Mouse (Mus musculus): ENCODE data around the gene Irs1. TPM values are rescaled to one million over a fixed set of nuclear protein-coding genes. Genes with fewer than 3 reads are reported as not detected.

The Irs1 gene
- polyA plus RNA-seq, 1 experiment from 2014 or later: 7.9 TPM

GRCm38 (mm10) chr1:82320864-82321263 lies 29.6 kb upstream of the Irs1 start:
- Histone ChIP-seq H3K9ac (ENCODE audit: low read depth, low read length) (no peak overlapping the region), H3K4me1 (ENCODE audit: control insufficient read depth, insufficient read depth, low read length) (peaks cover 31% of the 10 kb centered on the region), H3K27me3 (ENCODE audit: control insufficient read depth, insufficient read depth, low read depth, low read length) (no peaks in the 10 kb centered on the region), H3K9me3 (replicated peaks; ENCODE audit: control insufficient read depth, low read length, poor library complexity, severe bottlenecking) (no peaks in the 10 kb centered on the region), H3K36me3 (ENCODE audit: control insufficient read depth, insufficient read depth, low read length) (no peaks in the 10 kb centered on the region), H3K4me2 (ENCODE audit: low read length) (peak overlapping the region; percentile 15; the same call in 1 of the 2 replicates), H3K27ac (ENCODE audit: low read length) (no peak overlapping the region), H3K4me3 (ENCODE audit: low read depth, low read length) (no peak overlapping the region)
- WGBS: 56% methylated on average over 10 of the region's 10 CpGs
- no peak for ATAC-seq

GRCm38 (mm10) chr1:82320456-82320855 lies 29.2 kb upstream of the Irs1 start:
- H3K4me2 ChIP-seq (ENCODE audit: low read length): peak overlapping the region; percentile 15; the same call in 1 of the 2 replicates
- no peak for ATAC-seq
- peaks cover 33% of the 10 kb centered on the region for H3K4me1 ChIP-seq (ENCODE audit: control insufficient read depth, insufficient read depth, low read length)
- no peaks in the 10 kb centered on the region for H3K27me3 ChIP-seq (ENCODE audit: control insufficient read depth, insufficient read depth, low read depth, low read length)
- no peak overlapping the region for H3K9ac ChIP-seq (ENCODE audit: low read depth, low read length)
- no peaks in the 10 kb centered on the region for H3K36me3 ChIP-seq (ENCODE audit: control insufficient read depth, insufficient read depth, low read length)
- H3K4me3 ChIP-seq (ENCODE audit: low read depth, low read length): no peak overlapping the region
- H3K27ac ChIP-seq (ENCODE audit: low read length): no peak overlapping the region
- H3K9me3 ChIP-seq (replicated peaks; ENCODE audit: control insufficient read depth, low read length, poor library complexity, severe bottlenecking): no peaks in the 10 kb centered on the region
- WGBS: 44% methylated on average over 6 of the region's 6 CpGs

GRCm38 (mm10) chr1:82316746-82317126 lies 25.5 kb upstream of the Irs1 start:
- Histone ChIP-seq H3K9me3 (replicated peaks; ENCODE audit: control insufficient read depth, low read length, poor library complexity, severe bottlenecking) (no peaks in the 10 kb centered on the region), H3K27me3 (ENCODE audit: control insufficient read depth, insufficient read depth, low read depth, low read length) (no peaks in the 10 kb centered on the region), H3K4me3 (ENCODE audit: low read depth, low read length) (peak overlapping the region; percentile 91), H3K27ac (ENCODE audit: low read length) (peak overlapping the region; percentile 96), H3K36me3 (ENCODE audit: control insufficient read depth, insufficient read depth, low read length) (no peaks in the 10 kb centered on the region), H3K4me1 (ENCODE audit: control insufficient read depth, insufficient read depth, low read length) (peaks cover 24% of the 10 kb centered on the region), H3K9ac (ENCODE audit: low read depth, low read length) (peak overlapping the region; percentile 96), H3K4me2 (ENCODE audit: low read length) (peak overlapping the region; percentile 71)
- 0% methylated on average over 22 of the region's 26 CpGs for WGBS
- no peak; the same call in 1 of the 2 replicates for ATAC-seq

- Histone ChIP-seq H3K4me2 (ENCODE audit: low read length) (peak within 1 kb of the TSS; percentile 71), H3K9ac (ENCODE audit: low read depth, low read length) (peak within 1 kb of the TSS; percentile 96), H3K27me3 (ENCODE audit: control insufficient read depth, insufficient read depth, low read depth, low read length) (no peaks in the 10 kb centered on the region), H3K36me3 (ENCODE audit: control insufficient read depth, insufficient read depth, low read length) (no peaks in the 10 kb centered on the region), H3K9me3 (replicated peaks; ENCODE audit: control insufficient read depth, low read length, poor library complexity, severe bottlenecking) (no peaks in the 10 kb centered on the region), H3K27ac (ENCODE audit: low read length) (peak within 1 kb of the TSS; percentile 96), H3K4me3 (ENCODE audit: low read depth, low read length) (peak within 1 kb of the TSS; percentile 91), H3K4me1 (ENCODE audit: control insufficient read depth, insufficient read depth, low read length) (peaks cover 19% of the 10 kb centered on the region)
- 4% methylated on average over 47 of the region's 47 CpGs for WGBS
- peak; percentile 99 for ATAC-seq
Measured at GRCm38 (mm10) chr1:82316111-82316745, 25.0 kb upstream of the Irs1 start, which contains the start of gene Rhbdd1. TSS of gene Rhbdd1 (plus strand) at chr1:82316452.

- ATAC-seq: no peak
- no peak overlapping the region for H3K4me3 ChIP-seq (ENCODE audit: low read depth, low read length)
- no peaks in the 10 kb centered on the region for H3K36me3 ChIP-seq (ENCODE audit: control insufficient read depth, insufficient read depth, low read length)
- H3K4me2 ChIP-seq (ENCODE audit: low read length): no peak overlapping the region
- 68% methylated on average over 3 of the region's 3 CpGs for WGBS
- H3K9ac ChIP-seq (ENCODE audit: low read depth, low read length): no peak overlapping the region
- H3K9me3 ChIP-seq (replicated peaks; ENCODE audit: control insufficient read depth, low read length, poor library complexity, severe bottlenecking): no peaks in the 10 kb centered on the region
- H3K4me1 ChIP-seq (ENCODE audit: control insufficient read depth, insufficient read depth, low read length): no peaks in the 10 kb centered on the region
- H3K27ac ChIP-seq (ENCODE audit: low read length): no peak overlapping the region
- no peaks in the 10 kb centered on the region for H3K27me3 ChIP-seq (ENCODE audit: control insufficient read depth, insufficient read depth, low read depth, low read length)
Measured at GRCm38 (mm10) chr1:82304483-82304882, 13.3 kb upstream of the Irs1 start.

GRCm38 (mm10) chr1:82298586-82298985 lies 7.4 kb upstream of the Irs1 start:
- ATAC-seq: no peak
- WGBS: 39% methylated on average over 1 of the region's 1 CpGs
- Histone ChIP-seq H3K4me1 (ENCODE audit: control insufficient read depth, insufficient read depth, low read length) (peaks cover 3% of the 10 kb centered on the region; the same call in 1 of the 2 replicates), H3K9ac (ENCODE audit: low read depth, low read length) (no peak overlapping the region), H3K4me3 (ENCODE audit: low read depth, low read length) (no peak overlapping the region), H3K36me3 (ENCODE audit: control insufficient read depth, insufficient read depth, low read length) (no peaks in the 10 kb centered on the region), H3K27me3 (ENCODE audit: control insufficient read depth, insufficient read depth, low read depth, low read length) (no peaks in the 10 kb centered on the region), H3K4me2 (ENCODE audit: low read length) (no peak overlapping the region), H3K9me3 (replicated peaks; ENCODE audit: control insufficient read depth, low read length, poor library complexity, severe bottlenecking) (no peaks in the 10 kb centered on the region), H3K27ac (ENCODE audit: low read length) (no peak overlapping the region)

- Histone ChIP-seq H3K4me3 (ENCODE audit: low read depth, low read length) (no peak overlapping the region), H3K27ac (ENCODE audit: low read length) (no peak overlapping the region; the same call in 1 of the 2 replicates), H3K4me1 (ENCODE audit: control insufficient read depth, insufficient read depth, low read length) (peaks cover 17% of the 10 kb centered on the region), H3K9ac (ENCODE audit: low read depth, low read length) (no peak overlapping the region), H3K9me3 (replicated peaks; ENCODE audit: control insufficient read depth, low read length, poor library complexity, severe bottlenecking) (no peaks in the 10 kb centered on the region), H3K4me2 (ENCODE audit: low read length) (no peak overlapping the region), H3K36me3 (ENCODE audit: control insufficient read depth, insufficient read depth, low read length) (no peaks in the 10 kb centered on the region), H3K27me3 (ENCODE audit: control insufficient read depth, insufficient read depth, low read depth, low read length) (no peaks in the 10 kb centered on the region)
- WGBS: 8% methylated on average over 6 of the region's 6 CpGs
- ATAC-seq: no peak
Measured at GRCm38 (mm10) chr1:82294102-82294501, 2.9 kb upstream of the Irs1 start.

- Histone ChIP-seq H3K4me2 (ENCODE audit: low read length) (peak overlapping the region; percentile 89), H3K9me3 (replicated peaks; ENCODE audit: control insufficient read depth, low read length, poor library complexity, severe bottlenecking) (no peaks in the 10 kb centered on the region), H3K36me3 (ENCODE audit: control insufficient read depth, insufficient read depth, low read length) (peaks cover 4% of the 10 kb centered on the region), H3K4me3 (ENCODE audit: low read depth, low read length) (peak overlapping the region; percentile 75), H3K27ac (ENCODE audit: low read length) (peak overlapping the region; percentile 95), H3K27me3 (ENCODE audit: control insufficient read depth, insufficient read depth, low read depth, low read length) (no peaks in the 10 kb centered on the region), H3K9ac (ENCODE audit: low read depth, low read length) (peak overlapping the region; percentile 85; the same call in 1 of the 2 replicates), H3K4me1 (ENCODE audit: control insufficient read depth, insufficient read depth, low read length) (peaks cover 25% of the 10 kb centered on the region)
- ATAC-seq: peak; percentile 85
- 1% methylated on average over 13 of the region's 13 CpGs for WGBS
Measured at GRCm38 (mm10) chr1:82292771-82293170, 1.6 kb upstream of the Irs1 start.

- no peak; the same call in 1 of the 2 replicates for ATAC-seq
- peak overlapping the region; percentile 95 for H3K27ac ChIP-seq (ENCODE audit: low read length)
- H3K36me3 ChIP-seq (ENCODE audit: control insufficient read depth, insufficient read depth, low read length): peaks cover 5% of the 10 kb centered on the region
- WGBS: 2% methylated on average over 21 of the region's 23 CpGs
- no peaks in the 10 kb centered on the region for H3K9me3 ChIP-seq (replicated peaks; ENCODE audit: control insufficient read depth, low read length, poor library complexity, severe bottlenecking)
- H3K4me2 ChIP-seq (ENCODE audit: low read length): peak overlapping the region; percentile 89
- H3K4me1 ChIP-seq (ENCODE audit: control insufficient read depth, insufficient read depth, low read length): peaks cover 31% of the 10 kb centered on the region
- peak overlapping the region; percentile 75 for H3K4me3 ChIP-seq (ENCODE audit: low read depth, low read length)
- H3K27me3 ChIP-seq (ENCODE audit: control insufficient read depth, insufficient read depth, low read depth, low read length): no peaks in the 10 kb centered on the region
- peak overlapping the region; percentile 85 for H3K9ac ChIP-seq (ENCODE audit: low read depth, low read length)
Measured at GRCm38 (mm10) chr1:82291930-82292712, 905 bp upstream of the Irs1 start.

Data from midbrain, embryonic 16.5 days (tissue).